Mouse (Mus musculus): ENCODE data around the gene Cdc45. TPM values are rescaled to one million over a fixed set of nuclear protein-coding genes. Genes with fewer than 3 reads are reported as not detected.

Cdc45 gene
- 3.4 TPM for polyA plus RNA-seq (2017; shearing (Covaris generic))

DNA sequence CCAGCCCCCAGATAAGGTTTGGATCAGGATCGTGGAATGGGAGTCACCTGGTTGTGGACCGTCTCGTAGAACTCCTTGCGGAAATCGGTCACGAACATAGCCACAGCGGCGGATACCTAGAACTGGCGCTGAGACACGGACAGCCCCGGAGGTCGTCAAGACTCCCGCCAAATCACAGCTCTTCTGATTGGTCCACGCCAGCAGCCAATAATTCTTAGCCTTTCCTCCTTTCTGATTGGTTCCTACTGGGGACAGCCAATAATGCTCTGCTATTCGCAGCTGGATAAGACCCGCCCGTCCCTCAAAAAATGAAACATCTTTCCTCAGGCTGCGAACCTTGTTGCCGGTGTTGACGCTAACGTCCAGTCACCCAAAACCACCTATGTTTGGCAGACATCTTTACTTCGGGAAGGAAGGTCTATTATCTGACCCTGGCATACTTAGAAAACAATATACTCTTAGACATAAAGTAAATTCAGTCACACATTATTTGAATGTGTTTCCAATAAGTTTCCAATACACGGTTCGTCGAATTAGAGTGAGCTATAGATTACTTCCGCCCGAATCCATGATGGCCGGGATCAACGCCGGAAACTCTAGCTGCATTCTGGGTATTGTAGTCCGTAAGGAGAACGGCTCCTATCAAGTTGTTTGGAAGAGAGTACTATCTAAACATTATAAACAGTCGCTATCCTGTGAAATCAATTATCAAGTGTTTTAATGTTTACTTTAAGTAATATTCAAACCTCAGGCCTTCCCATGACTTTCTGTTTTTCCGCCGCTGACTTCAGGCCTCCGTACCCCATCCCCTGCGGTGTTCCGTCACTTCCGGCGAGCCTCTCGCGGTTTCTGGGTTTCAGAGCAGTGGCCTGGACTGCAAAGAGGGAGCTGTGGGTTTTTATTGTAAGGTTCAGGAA lies at the start of gene Cdc45, which contains the start of gene Ufd1:
Gene Cdc45 (minus strand): TSS at position 520 of the 917 bp plus-strand sequence.
Gene Ufd1 (plus strand): TSS at position 312 of the 917 bp plus-strand sequence.

DNA sequence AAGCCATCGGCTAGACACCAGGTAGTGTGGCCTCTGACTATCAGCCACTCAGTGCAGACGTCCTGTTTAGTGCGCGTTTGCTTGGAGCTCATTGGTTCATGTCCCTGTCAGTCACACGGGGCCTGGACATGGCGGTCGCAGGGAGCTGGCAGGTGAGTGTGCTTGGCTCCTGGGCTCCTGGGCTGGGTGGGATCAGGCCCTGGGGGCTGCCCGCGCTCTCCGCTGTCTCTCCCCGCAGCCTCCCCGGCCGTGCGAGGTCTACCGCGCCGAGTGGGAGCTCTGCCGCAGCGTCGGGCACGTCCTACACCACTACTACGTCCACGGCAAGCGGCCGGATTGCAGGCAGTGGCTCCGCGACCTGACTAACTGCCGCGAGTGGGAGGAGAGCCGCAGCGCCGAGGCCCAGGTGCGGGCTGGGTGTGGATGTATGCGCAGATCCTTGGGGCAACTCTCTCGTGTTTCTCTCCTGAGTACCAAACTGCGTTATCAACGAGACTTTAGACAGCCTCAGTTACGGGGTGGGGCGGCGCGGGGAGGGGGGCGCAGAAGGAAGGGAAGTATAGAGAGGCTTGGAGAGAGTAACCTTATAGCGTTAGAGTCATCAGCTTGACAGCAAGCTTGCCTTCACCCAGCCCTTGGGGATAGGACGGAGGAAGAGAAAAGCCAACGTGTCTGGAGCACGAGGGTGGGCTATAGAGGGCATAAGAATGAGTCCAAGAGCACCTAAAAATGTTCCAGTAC lies 24.9 kb upstream of the Cdc45 start, which contains the start of the genes 2510002D24Rik and Gm28539:
Gene 2510002D24Rik (plus strand): TSS at position 111 of the 741 bp plus-strand sequence.
Gene Gm28539 (plus strand): TSS at position 117 of the 741 bp plus-strand sequence.

DNA sequence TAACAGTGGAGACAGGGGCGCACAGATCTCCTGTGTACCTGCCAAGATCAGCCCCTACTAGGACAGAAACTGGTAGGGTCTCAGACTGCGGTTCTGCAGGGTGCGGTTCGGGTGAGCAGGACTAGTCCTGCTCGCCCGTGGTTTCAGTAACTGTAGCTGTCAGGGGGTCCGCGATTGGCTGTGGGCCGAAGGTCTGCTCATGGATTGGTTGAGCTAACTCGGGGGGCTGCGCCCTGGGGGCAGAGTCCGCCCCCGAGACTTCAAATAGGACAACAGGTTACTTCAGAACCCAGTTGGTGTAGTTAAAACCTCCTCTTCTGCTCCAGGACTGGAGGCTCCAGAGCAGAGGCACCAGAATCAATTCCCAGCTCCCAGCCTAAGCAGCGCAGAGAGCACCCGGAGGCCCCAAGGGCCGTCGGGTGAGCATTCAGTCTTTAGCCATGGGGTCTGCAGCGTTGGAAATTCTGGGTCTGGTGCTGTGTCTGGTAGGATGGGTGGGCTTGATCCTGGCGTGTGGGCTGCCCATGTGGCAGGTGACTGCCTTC lies 35.2 kb downstream of the Cdc45 start, which contains the start of gene Cldn5:
Gene Cldn5 (plus strand): TSS at position 292 of the 545 bp plus-strand sequence.

Other genes starting within 250 kb of the Cdc45 start
- not detected for gene Tbx1, start 221.3 kb downstream of the Cdc45 start, polyA plus RNA-seq (2017; shearing (Covaris generic))
- not detected for gene Gp1bb, start 189.6 kb downstream of the Cdc45 start, polyA plus RNA-seq (2017; shearing (Covaris generic))
- not detected for gene Gm49601, start 185.6 kb downstream of the Cdc45 start, polyA plus RNA-seq (2017; shearing (Covaris generic))
- gene Sept5, start 182.0 kb downstream of the Cdc45 start, polyA plus RNA-seq (2017; shearing (Covaris generic)): not detected
- gene Cldn5, start 35.1 kb downstream of the Cdc45 start, polyA plus RNA-seq (2017; shearing (Covaris generic)): not detected
- gene Ufd1, start 208 bp downstream of the Cdc45 start, polyA plus RNA-seq (2017; shearing (Covaris generic)): 143 TPM
- 100.0 TPM for gene 2510002D24Rik, start 24.6 kb upstream of the Cdc45 start, polyA plus RNA-seq (2017; shearing (Covaris generic))
- not detected for gene Gm28539, start 24.6 kb upstream of the Cdc45 start, polyA plus RNA-seq (2017; shearing (Covaris generic))
- gene Mrpl40, start 64.9 kb upstream of the Cdc45 start, polyA plus RNA-seq (2017; shearing (Covaris generic)): 41.2 TPM
- 19.7 TPM for gene Hira, start 65.0 kb upstream of the Cdc45 start, polyA plus RNA-seq (2017; shearing (Covaris generic))

Measured in naive thymus-derived CD4-positive, alpha-beta T cell, adult 5 months (primary cell).